Mouse (Mus musculus): ENCODE measurements at regions not wholly inside any gene's neighbourhood (a gene's known extent, or its start where the extent isn't known, plus 50 kb on each side); places are given as distances from the start of the nearest gene placed in this dataset.

GRCm38 (mm10) chr19:59624288-59624795, 166.2 kb downstream of the Emx2 start:
- TF ChIP-seq JUND (conservative IDR thresholded peaks at IDR 0.05; ENCODE audit: low read depth, low read length) (no peak), CTCF (conservative IDR thresholded peaks at IDR 0.05 in 1 of 2, IDR thresholded peaks at IDR 0.05 in 1 of 2; ENCODE audit: low read depth in 2 of 2, low read length in 2 of 2) (no peak), UBTF (IDR thresholded peaks at IDR 0.05; ENCODE audit: low read depth, low read length) (no peak)
